Mouse (Mus musculus): ENCODE measurements around the gene Zfp972. TPM values are rescaled to one million over a fixed set of nuclear protein-coding genes. Genes with fewer than 3 reads are reported as not detected.
"Not testable (repeated sequence)": the region's sequence is repeated elsewhere in the genome, so short reads cannot be mapped to it uniquely, and the experiment has no call there.

The Zfp972 gene
- 0.29 TPM in 1 of 2 replicates, not detected in the other for polyA plus RNA-seq (2015; fragmentation: Nextera tagmentation; extraction: Ambion mirVana)

DNA sequence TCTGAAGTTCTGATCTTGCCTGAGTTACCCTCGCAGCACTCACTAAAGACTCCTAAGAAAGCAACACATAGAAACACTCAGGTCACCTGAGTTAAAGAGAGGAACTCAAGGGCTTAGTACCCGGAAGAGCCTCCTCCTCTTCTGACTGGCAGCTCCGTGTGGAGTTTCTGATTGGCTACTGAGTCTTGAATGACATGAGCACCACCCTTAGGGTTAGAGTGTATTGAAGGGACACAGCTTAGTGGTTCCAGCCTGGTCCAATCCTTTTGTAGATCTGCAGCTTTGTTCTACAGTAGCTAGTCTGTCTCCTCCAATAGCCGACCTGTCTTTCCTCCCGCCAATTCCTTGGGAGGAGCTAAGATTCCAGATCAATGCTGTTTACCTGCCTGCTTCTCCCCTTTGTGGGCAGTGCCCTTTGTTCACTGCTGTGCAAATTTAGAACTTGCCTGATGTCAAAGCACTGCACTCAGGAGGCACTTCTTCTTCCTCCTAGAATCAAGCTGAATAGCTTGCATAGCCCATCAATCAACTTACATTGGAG is at the start of gene Zfp972:
Gene Zfp972, minus strand, starts transcription at position 51 of the 541 bp plus-strand sequence.
- 45% methylated on average over 3 of the region's 5 CpGs for WGBS
- H3K27me3 ChIP-seq (ENCODE audit: control insufficient read depth, insufficient read depth, low read length); H3K36me3 ChIP-seq (ENCODE audit: control insufficient read depth, insufficient read depth); ATAC-seq (replicated peaks; ENCODE audit: extremely low read depth, insufficient read depth, low FRiP score); H3K27ac ChIP-seq (ENCODE audit: low read length); H3K9ac ChIP-seq (ENCODE audit: low read length); H3K4me2 ChIP-seq (ENCODE audit: low read depth, low read length); H3K9me3 ChIP-seq (replicated peaks; ENCODE audit: control insufficient read depth, low read length); H3K4me1 ChIP-seq (ENCODE audit: control insufficient read depth, insufficient read depth, low read length): not testable (repeated sequence)
- H3K4me3 ChIP-seq (ENCODE audit: low read length) = peak within 1 kb of the TSS; percentile 14; the same call in 1 of the 2 replicates

GRCm38 (mm10) chr2:177974814-177975213 is 49.4 kb upstream of the Zfp972 start:
- WGBS = 61% methylated on average over 7 of the region's 7 CpGs
- H3K9me3 ChIP-seq (replicated peaks; ENCODE audit: control insufficient read depth, low read length); ATAC-seq (replicated peaks; ENCODE audit: extremely low read depth, insufficient read depth, low FRiP score); H3K4me1 ChIP-seq (ENCODE audit: control insufficient read depth, insufficient read depth, low read length); H3K36me3 ChIP-seq (ENCODE audit: control insufficient read depth, insufficient read depth); H3K4me3 ChIP-seq (ENCODE audit: low read length); H3K4me2 ChIP-seq (ENCODE audit: low read depth, low read length); H3K27ac ChIP-seq (ENCODE audit: low read length); H3K9ac ChIP-seq (ENCODE audit: low read length); H3K27me3 ChIP-seq (ENCODE audit: control insufficient read depth, insufficient read depth, low read length): not testable (repeated sequence)

DNA sequence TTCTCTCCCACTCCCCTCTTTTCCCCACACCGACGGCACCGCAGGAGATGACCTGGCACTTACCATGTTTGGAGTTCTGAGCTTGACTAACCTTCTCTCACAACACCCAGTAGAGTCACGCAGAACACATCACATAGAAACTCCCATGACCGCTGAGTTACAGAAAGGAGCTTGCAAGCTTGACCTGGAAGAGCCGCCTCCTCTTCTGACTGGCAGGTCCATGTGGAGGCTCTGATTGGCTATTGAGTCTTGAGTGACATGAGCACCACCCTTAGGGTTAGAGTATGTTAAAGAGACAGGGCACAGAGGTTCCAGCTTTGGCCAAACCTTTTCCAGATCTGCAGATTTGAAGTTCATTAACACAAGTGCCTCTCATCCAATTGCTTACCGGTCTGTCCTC is 31.7 kb upstream of the Zfp972 start, which contains the start of gene Gm14326:
Gene Gm14326, minus strand, starts transcription at position 153 of the 400 bp plus-strand sequence.
- H3K9me3 ChIP-seq (replicated peaks; ENCODE audit: control insufficient read depth, low read length); H3K27ac ChIP-seq (ENCODE audit: low read length); ATAC-seq (replicated peaks; ENCODE audit: extremely low read depth, insufficient read depth, low FRiP score); H3K36me3 ChIP-seq (ENCODE audit: control insufficient read depth, insufficient read depth); H3K27me3 ChIP-seq (ENCODE audit: control insufficient read depth, insufficient read depth, low read length); H3K4me1 ChIP-seq (ENCODE audit: control insufficient read depth, insufficient read depth, low read length): not testable (repeated sequence)
- 0% methylated on average over 4 of the region's 7 CpGs for WGBS
- peak within 1 kb of the TSS; percentile 53 for H3K4me3 ChIP-seq (ENCODE audit: low read length)
- peak within 1 kb of the TSS; percentile 67 for H3K9ac ChIP-seq (ENCODE audit: low read length)
- H3K4me2 ChIP-seq (ENCODE audit: low read depth, low read length) = peak within 1 kb of the TSS; percentile 50

GRCm38 (mm10) chr2:177956734-177957133 is 31.3 kb upstream of the Zfp972 start:
- Histone ChIP-seq H3K4me3 (ENCODE audit: low read length) (peak overlapping the region; percentile 53), H3K9ac (ENCODE audit: low read length) (peak overlapping the region; percentile 67), H3K4me2 (ENCODE audit: low read depth, low read length) (peak overlapping the region; percentile 50)
- H3K9me3 ChIP-seq (replicated peaks; ENCODE audit: control insufficient read depth, low read length); H3K4me1 ChIP-seq (ENCODE audit: control insufficient read depth, insufficient read depth, low read length); ATAC-seq (replicated peaks; ENCODE audit: extremely low read depth, insufficient read depth, low FRiP score); H3K27me3 ChIP-seq (ENCODE audit: control insufficient read depth, insufficient read depth, low read length); H3K27ac ChIP-seq (ENCODE audit: low read length); H3K36me3 ChIP-seq (ENCODE audit: control insufficient read depth, insufficient read depth): not testable (repeated sequence)
- WGBS = 0% methylated on average over 18 of the region's 18 CpGs

DNA sequence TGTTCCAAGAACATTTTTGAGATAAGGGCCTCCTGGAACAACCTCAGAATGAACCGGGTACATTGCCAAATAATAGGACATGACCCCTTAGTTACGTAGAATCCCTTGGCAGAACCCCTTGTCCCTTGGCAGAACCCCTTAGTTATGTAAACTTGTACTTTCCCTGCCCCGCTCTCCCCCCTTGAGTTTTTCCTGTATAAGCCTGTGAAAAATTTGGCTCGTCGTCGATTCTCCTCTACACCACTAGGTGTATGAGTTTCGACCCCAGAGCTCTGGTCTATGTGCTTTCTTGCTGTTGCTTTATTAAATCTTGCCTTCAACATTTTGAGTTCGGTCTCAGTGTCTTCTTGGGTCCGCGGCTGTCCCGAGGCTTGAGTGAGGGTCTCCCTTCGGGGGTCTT is 22.1 kb downstream of the Zfp972 start:
- not testable (repeated sequence) for ATAC-seq (replicated peaks; ENCODE audit: extremely low read depth, insufficient read depth, low FRiP score); H3K9me3 ChIP-seq (replicated peaks; ENCODE audit: control insufficient read depth, low read length); H3K27ac ChIP-seq (ENCODE audit: low read length); H3K4me3 ChIP-seq (ENCODE audit: low read length); H3K36me3 ChIP-seq (ENCODE audit: control insufficient read depth, insufficient read depth); H3K27me3 ChIP-seq (ENCODE audit: control insufficient read depth, insufficient read depth, low read length); H3K4me2 ChIP-seq (ENCODE audit: low read depth, low read length); H3K4me1 ChIP-seq (ENCODE audit: control insufficient read depth, insufficient read depth, low read length); H3K9ac ChIP-seq (ENCODE audit: low read length)
- WGBS = no CpG with 5 or more reads among the region's 12 CpGs

- not testable (repeated sequence) for H3K27ac ChIP-seq (ENCODE audit: low read length); ATAC-seq (replicated peaks; ENCODE audit: extremely low read depth, insufficient read depth, low FRiP score); H3K27me3 ChIP-seq (ENCODE audit: control insufficient read depth, insufficient read depth, low read length); H3K9ac ChIP-seq (ENCODE audit: low read length); H3K4me1 ChIP-seq (ENCODE audit: control insufficient read depth, insufficient read depth, low read length); H3K4me2 ChIP-seq (ENCODE audit: low read depth, low read length); H3K9me3 ChIP-seq (replicated peaks; ENCODE audit: control insufficient read depth, low read length); H3K4me3 ChIP-seq (ENCODE audit: low read length); H3K36me3 ChIP-seq (ENCODE audit: control insufficient read depth, insufficient read depth)
- 57% methylated on average over 2 of the region's 3 CpGs for WGBS
Observed at GRCm38 (mm10) chr2:177898171-177898570, 27.2 kb downstream of the Zfp972 start.

DNA sequence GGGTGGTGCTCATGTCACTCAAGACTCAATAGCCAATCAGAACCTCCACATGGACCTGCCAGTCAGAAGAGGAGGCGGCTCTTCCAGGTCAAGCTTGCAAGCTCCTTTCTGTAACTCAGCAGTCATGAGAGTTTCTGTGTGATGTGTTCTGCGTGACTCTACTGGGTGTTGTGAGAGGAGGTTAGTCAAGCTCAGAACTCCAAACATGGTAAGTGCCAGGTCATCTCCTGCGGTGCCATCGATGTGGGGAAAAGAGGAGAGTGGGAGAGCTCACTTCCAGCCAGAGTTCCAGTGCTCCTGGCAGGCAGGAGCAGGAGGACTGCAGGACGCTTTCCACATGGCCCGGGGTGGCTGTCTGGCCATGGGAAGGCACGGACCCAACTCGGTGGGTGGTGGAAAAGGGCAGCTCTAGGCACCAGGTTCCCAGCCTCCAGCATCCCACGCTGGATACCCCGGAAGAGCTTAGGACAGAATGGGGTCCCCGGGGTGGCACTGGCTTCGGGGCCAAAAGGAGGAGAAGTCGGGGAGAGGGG is 28.3 kb downstream of the Zfp972 start, which contains the start of gene Gm14327:
Gene Gm14327, plus strand, starts transcription at position 51 of the 533 bp plus-strand sequence.
- Histone ChIP-seq H3K4me3 (ENCODE audit: low read length) (peak within 1 kb of the TSS; percentile 37), H3K4me2 (ENCODE audit: low read depth, low read length) (peak within 1 kb of the TSS; percentile 21; the same call in 1 of the 2 replicates)
- ATAC-seq (replicated peaks; ENCODE audit: extremely low read depth, insufficient read depth, low FRiP score); H3K27me3 ChIP-seq (ENCODE audit: control insufficient read depth, insufficient read depth, low read length); H3K9ac ChIP-seq (ENCODE audit: low read length); H3K4me1 ChIP-seq (ENCODE audit: control insufficient read depth, insufficient read depth, low read length); H3K27ac ChIP-seq (ENCODE audit: low read length); H3K9me3 ChIP-seq (replicated peaks; ENCODE audit: control insufficient read depth, low read length); H3K36me3 ChIP-seq (ENCODE audit: control insufficient read depth, insufficient read depth): not testable (repeated sequence)
- WGBS = 28% methylated on average over 8 of the region's 13 CpGs

- not testable (repeated sequence) for H3K9ac ChIP-seq (ENCODE audit: low read length); H3K36me3 ChIP-seq (ENCODE audit: control insufficient read depth, insufficient read depth); H3K4me2 ChIP-seq (ENCODE audit: low read depth, low read length); H3K4me3 ChIP-seq (ENCODE audit: low read length); H3K9me3 ChIP-seq (replicated peaks; ENCODE audit: control insufficient read depth, low read length); H3K27ac ChIP-seq (ENCODE audit: low read length); H3K4me1 ChIP-seq (ENCODE audit: control insufficient read depth, insufficient read depth, low read length); ATAC-seq (replicated peaks; ENCODE audit: extremely low read depth, insufficient read depth, low FRiP score); H3K27me3 ChIP-seq (ENCODE audit: control insufficient read depth, insufficient read depth, low read length)
- WGBS = 86% methylated on average over 13 of the region's 14 CpGs
Observed at GRCm38 (mm10) chr2:177887743-177888142, 37.7 kb downstream of the Zfp972 start.

DNA sequence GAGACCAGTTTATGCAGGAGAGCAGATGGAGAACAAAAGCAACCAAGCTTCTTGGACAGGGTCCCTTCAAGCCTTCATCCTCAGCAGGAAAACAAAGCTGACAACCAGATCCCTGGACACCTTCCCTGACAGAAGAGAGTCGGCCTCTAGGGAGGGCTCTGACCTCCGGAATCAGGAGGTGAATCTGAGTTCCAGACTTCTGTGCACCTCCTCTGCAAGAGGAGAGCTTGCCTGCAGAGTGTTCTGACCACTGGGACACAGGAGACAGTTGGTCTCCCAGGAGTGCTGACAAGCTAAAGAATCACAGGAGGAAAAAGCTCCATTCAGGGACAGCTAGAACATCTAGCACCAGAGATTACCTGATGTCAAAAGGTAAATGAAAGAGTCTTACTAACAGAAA is 63.2 kb downstream of the Zfp972 start:
- not testable (repeated sequence) for H3K27me3 ChIP-seq (ENCODE audit: control insufficient read depth, insufficient read depth, low read length); H3K4me2 ChIP-seq (ENCODE audit: low read depth, low read length); H3K27ac ChIP-seq (ENCODE audit: low read length); H3K4me3 ChIP-seq (ENCODE audit: low read length); H3K9me3 ChIP-seq (replicated peaks; ENCODE audit: control insufficient read depth, low read length); ATAC-seq (replicated peaks; ENCODE audit: extremely low read depth, insufficient read depth, low FRiP score); H3K4me1 ChIP-seq (ENCODE audit: control insufficient read depth, insufficient read depth, low read length); H3K9ac ChIP-seq (ENCODE audit: low read length); H3K36me3 ChIP-seq (ENCODE audit: control insufficient read depth, insufficient read depth)
- 62% methylated on average over 2 of the region's 2 CpGs for WGBS

Data from heart, embryonic 16.5 days (tissue).